Mouse (Mus musculus): ENCODE measurements at regions not wholly inside any gene's neighbourhood (a gene's known extent, or its start where the extent isn't known, plus 50 kb on each side); places are given as distances from the start of the nearest gene placed in this dataset.
A peak's percentile ranks its signal among the peaks of the same experiment; 100 is the strongest.
"Not testable (repeated sequence)": the region's sequence is repeated elsewhere in the genome, so short reads cannot be mapped to it uniquely, and the experiment has no call there.

DNA sequence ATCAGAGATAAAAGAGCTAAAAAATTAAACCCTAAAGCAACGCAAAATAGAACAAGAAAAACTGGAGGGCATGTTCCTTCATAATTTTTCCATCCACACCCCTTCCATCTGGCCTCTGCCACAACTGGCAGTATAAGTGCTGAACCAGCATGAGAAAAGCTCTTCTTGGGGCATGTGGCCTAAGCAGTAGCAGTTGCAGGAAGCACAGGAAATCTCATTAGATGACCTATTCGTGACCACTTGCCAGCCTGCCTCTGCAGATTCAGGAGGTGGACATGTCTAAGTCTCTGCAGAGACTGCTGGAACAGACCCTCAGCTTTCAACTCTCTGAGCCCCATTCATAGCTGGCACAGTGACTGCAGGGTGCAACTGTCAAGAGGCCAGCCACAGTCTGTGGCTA, 116.5 kb upstream of the Teddm2 start:
- no peak for DNase-seq (ENCODE audit: extremely low spot score)

DNA sequence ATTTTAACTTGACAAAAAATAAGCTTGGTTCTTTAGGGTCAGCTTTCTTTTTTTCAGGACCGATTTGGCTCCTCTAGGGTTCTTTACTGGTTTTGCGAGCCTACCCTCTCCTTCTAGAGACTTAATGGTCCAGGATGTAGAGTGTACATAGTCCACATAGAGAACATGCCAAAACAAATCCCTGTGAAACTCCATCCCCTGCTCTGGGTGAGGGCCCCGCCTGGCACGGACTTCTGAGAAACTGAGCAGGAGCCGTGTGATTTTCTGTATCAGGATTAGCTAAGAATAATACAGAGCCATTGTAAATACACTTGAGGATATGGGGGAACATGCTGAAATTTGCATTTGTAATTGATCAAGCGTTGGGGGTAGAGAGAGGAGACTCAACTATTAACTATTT, 118.2 kb upstream of the Teddm2 start:
- no peak for DNase-seq (ENCODE audit: extremely low spot score)

DNA sequence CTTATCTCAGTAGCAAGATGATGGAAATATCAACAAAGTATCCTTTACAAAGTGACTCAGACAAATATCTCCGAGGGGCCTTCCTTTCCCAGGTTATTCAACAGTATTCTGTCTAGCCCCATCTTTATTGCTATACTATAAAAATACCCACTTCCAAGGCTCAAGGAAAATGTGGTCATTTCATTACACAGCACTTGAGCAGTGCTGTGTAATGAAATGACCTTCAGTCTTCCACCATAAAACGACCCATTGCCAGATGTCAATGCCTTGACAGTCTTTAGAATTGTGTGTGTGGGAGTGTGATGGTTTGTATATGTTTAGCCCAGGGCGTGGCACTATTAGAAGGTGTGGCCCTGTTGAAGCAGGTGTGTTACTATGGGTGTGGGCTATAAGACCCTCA, 124.3 kb upstream of the Teddm2 start:
- DNase-seq (ENCODE audit: extremely low spot score) = no peak

DNA sequence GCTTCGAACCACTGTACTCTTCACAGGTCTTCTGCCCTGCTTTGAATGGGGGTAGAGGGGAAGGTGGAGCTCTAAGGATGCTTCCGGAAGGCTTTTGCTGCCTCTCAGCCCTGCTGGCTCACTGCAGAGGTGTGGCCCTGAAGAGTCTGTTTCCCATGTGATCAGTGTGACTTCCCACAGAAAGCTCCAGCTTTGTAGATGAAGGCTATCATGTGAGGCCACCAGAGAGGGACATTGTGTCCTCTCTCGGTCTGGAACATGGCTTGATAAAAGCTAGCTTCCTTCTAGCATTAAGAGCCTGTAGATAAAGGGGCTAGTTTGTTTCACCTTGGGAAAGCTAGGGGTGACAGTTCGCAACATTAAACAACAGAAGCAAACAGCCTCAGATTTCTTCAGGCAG, 127.3 kb upstream of the Teddm2 start:
- DNase-seq (ENCODE audit: extremely low spot score) = no peak

DNA sequence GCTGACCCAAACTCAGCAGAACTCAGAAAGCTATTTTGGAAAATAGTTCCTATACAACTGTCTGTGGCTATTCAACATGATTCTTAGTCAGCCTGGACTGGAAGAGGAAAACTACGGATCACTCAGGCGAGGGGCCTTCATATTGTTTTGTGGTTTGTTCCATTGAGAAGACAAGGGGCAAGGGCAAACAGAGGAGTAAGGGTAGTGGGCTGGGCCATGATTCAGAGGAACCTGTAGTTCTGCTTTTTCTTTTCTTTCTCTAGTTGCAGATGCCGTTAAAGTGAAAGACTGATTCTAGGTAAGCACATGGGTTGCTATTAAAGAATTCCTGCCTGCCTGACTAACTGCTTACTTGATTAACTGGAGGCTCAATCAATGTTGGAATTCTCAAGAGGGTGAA, 129.8 kb upstream of the Teddm2 start:
- no peak for DNase-seq (ENCODE audit: extremely low spot score)

DNA sequence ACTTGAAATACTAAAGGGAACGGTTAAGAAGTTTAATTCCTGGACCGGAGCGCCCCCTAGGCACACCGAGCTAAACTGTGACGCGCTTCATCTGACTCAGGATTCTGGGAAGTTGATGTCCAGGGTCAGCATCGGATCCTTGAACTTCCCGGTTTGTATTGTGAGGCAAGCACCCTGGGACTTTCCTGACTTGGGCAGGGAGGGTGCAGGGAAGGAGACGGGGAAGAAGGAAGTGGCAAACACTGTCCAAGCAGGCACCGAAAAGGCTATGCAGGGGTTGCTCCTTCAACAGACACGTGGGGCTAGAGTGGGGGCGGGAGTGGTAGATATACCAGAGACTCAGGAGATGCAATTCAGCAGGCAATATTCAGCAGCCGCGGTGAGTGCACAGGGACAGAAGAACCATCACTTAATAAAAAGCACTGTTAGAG, 132.7 kb upstream of the Teddm2 start:
- peak; percentile 71 for DNase-seq (ENCODE audit: extremely low spot score)

DNA sequence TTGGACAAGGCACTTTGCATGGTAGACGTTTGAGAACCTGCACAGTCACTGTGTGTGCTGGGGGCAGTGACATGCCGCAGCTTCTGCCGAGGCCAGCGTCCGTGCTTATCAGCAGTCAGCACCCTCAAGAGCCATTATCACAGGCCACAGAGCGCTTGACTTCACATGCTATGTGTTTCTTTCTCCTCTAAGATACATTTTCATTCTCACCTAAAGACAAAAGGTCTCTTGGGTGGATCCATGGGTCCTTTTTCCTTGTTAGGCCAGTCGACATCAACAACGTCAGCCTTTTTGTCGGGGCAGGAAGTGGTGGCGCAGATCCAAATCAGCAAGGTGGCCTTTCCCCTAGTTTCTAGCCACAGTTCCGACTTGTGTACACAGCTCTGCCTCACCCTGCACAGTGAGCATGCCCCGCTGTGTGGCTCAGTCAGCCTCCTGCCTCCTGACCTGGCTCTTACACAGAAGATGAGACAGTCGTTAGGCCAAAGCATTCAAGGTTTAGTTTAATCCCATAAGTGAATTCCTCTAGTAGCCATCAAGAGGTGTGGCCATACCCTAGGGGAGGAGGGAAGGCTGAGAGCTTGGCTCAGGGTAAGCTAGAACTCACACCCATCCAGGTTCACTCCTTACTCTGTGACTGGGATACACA, 134.1 kb upstream of the Teddm2 start:
- DNase-seq (ENCODE audit: extremely low spot score) = no peak

DNA sequence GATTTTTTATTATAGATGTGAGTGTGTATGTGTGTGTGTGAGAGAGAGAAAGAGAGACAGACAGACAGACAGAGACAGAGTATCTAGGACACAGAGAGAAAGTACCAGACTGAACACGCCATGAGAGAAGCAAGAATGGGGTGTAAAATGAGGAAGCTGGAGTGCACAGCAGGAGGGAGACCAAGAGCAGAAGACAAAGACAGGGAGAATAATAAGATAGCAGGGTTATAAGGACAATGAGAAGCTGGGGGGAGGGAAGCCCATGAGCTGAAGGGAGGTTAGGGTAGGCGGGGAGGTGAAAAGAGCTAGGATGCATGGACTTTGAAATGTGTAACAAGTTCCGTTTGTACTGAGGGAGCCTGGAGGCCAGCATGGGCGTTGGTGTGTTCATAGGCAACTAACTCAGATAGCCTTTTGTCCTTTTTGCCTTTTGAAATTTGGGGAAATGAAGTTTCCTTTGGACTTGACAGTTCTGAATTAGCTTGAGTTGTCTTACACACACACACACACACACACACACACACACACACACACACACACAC, 136.8 kb upstream of the Teddm2 start:
- DNase-seq (ENCODE audit: extremely low spot score) = no peak

DNA sequence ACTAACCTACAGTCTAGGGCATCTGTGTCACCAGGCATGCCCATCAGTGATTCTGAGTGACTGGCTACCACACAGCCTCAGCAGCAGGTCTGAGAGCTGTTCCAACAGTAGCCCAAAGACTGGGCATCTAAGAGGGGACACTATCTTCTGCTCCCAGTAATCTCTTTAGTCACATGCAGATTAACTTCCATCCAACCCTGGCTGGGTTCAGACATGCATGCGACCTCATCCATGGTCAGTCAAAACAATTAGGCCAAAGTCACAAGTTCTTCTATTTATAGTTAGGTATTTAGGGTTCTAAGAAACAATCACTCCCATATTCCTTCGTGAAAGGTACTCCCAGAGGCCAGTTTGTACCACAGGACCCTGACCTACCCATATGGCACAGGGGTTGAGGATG, 138.2 kb upstream of the Teddm2 start:
- no peak for DNase-seq (ENCODE audit: extremely low spot score)

DNA sequence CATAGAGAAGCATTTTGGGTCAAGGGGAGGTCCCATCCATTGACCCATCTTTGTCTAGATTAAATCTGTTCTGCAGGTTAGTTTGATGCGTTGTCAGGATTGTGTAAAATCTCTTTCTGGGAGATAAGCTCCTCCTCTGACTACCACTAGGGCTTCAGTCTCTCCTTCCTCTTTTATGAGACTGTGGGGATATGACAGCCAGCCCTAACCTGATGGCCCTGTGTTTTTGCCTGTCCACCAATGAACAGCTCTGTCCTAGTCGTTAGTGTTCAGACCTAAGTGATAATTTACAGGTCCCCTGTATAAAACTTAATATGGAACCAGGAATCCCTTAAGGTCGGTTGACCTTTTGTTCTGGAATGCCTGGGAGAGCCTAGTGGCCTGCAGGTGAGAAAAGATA, 140.9 kb upstream of the Teddm2 start:
- DNase-seq (ENCODE audit: extremely low spot score) = no peak

DNA sequence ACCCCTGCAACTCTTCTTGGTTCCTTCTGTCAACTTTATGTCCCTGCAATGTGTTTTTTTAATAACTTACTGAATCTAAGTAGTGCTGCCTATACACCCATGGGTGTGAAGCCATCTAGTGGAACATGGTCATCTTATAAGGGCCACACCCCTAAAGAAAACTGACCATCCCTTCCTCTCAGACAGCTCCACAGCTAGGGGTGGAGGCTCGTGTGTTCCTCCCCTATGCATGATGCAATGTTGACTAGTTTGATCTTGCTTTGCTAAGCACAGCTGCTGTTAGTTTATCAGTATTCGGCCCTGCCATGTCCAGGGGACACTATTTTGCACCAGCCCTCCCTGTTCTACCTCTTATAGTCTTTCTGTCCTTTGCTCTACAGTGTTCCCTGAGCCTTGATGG, 142.9 kb upstream of the Teddm2 start:
- DNase-seq (ENCODE audit: extremely low spot score) = no peak

DNA sequence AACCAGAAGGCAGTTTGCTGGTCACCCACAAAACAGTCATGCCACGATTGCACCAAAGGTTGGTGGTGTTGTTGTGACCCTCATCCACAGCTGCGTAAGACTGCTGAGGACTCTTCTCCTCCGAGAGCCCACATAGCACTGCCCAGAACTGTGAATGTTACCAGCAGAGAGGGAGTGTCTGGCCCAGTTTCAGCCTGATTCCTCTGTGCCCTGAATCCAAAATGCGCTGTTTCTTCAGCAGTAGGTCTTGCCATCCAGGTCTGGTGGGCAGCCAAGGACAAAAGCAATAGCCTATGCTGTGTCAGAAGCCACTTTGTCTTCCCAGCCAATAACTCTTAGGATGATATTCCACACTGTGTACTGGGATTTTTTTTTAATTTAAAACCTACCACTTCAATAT, 144.7 kb upstream of the Teddm2 start:
- no peak for DNase-seq (ENCODE audit: extremely low spot score)

DNA sequence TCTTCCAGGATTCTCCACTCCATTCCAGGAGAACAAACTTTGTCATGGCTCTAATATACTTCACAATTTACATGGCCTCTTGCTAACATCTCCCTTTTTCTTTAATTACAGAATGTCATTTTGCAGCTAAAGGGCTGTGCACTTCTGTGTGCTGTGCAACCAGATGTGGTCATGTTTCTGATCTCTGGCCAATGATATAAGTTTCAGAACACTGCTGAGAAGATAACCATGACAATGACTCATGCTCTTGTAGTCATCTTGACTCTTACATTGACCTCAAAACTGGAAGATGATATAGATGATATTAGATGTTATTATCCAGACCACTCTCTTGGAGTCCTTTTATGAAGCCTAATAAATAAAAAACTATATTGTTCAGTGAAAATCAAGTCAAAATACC, 145.9 kb upstream of the Teddm2 start:
- no peak for DNase-seq (ENCODE audit: extremely low spot score)

DNA sequence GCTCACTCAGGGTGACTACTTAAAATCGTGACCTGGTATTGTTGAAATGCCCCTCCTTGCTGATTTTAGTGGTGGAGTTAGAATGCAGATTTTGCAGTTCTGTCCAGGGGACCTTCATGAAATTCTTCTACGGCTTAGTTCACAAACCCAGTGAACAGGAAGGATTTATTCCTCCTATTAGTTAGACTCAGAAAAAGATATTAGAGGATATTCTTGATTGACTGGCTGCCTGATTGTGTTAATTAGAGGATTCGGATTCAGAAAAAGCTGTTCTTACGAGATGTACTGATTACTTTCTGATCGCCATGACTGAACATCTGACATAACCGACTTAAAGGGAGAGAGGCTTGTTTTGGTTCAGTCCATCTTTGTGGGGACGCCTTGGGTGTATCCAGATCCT, 147.3 kb upstream of the Zfp648 start:
- no peak for DNase-seq (ENCODE audit: extremely low spot score)

DNA sequence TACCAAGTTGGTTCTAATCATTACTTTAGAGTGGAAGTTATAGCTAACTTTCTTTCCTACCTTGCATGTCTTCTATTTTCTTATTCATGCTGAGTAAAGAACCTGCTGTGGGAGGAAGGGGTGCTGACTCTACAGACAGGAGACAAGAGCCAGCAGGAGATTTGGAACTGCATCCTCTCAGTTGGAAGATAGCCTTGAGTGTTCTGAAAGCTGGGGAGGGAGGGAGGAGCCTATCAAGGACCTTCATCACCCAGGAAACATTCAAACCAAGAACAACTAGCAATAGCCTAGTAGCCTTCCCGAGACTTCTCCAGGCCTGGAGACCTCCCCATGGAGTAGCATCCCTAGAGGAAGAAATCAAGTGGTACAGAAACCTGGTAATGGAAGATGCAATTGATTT, 146.1 kb upstream of the Zfp648 start:
- DNase-seq (ENCODE audit: extremely low spot score) = no peak

DNA sequence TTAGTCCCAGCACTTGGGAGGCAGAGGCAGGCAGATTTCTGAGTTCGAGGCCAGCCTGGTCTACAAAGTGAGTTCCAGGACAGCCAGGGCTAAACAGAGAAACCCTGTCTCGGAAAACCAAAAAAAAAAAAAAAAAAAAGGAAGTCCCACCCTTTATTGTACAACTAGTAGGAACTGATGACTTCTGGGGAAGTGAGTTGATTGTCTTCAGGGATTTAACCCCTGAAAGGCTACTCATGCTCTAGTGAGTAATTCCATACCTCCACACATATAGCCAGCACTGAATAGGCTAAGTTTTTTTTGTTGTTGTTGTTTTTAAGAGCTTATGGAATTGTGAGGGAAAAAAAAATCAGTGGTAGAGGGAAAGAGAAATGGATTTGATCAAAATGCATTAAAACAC, 139.6 kb upstream of the Zfp648 start:
- not testable (repeated sequence) for DNase-seq (ENCODE audit: extremely low spot score)

DNA sequence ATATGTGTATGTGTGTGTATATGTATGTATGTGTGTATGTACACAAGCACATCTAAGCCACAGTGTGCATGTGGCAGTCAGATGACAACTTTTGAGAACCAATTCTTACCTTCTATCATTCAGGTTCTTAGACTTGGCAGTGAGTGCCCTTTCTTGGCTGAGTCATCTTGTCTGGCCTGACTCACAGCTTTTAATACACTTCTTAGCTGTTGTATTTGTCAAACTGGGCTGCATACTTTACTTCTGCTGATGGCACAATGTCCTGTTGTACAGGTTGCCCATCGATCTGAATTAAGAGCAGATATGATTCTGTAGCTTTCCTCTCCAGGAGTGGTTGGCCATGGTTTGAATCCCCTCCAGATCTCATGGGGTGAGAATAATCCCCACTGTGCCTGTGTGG, 139.1 kb upstream of the Zfp648 start:
- DNase-seq (ENCODE audit: extremely low spot score) = no peak

DNA sequence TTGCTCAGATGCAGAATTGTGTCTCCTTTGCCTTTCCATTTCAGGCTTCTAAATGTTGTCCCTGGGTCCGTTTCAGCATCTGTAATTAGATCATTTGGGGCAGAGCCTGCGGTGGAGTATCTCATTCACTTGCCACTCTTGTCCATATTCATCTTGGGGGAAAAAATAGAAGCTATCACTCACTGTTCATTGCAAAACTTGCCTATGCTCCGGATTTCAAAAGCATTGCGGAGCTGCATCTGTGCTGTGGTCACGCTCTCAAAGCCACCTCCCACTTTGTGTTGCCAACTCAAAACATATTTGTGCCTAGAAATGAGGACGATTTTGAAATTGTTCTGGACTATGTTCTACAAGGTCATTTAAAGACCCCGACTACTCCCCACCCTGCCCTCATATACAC, 138.3 kb upstream of the Zfp648 start:
- no peak for DNase-seq (ENCODE audit: extremely low spot score)

DNA sequence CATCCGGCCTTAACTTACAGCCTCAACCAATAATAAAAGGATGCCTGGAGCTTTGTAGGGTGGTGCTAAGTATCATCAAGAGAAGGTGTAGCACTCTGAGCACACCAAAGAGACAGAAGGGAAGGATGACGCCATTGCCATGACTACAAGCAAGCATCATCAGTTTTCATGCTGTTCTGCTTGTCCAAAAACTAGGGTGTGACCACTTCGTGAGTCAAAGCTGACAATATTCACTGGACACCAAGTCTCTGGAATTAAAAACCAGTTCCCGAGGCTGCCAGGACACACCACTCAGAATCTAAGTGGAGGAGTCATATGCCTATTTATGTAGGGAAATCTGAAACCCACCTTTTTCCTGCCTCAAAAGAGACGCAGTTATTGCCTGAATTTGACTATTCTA, 136.4 kb upstream of the Zfp648 start:
- DNase-seq (ENCODE audit: extremely low spot score) = no peak

DNA sequence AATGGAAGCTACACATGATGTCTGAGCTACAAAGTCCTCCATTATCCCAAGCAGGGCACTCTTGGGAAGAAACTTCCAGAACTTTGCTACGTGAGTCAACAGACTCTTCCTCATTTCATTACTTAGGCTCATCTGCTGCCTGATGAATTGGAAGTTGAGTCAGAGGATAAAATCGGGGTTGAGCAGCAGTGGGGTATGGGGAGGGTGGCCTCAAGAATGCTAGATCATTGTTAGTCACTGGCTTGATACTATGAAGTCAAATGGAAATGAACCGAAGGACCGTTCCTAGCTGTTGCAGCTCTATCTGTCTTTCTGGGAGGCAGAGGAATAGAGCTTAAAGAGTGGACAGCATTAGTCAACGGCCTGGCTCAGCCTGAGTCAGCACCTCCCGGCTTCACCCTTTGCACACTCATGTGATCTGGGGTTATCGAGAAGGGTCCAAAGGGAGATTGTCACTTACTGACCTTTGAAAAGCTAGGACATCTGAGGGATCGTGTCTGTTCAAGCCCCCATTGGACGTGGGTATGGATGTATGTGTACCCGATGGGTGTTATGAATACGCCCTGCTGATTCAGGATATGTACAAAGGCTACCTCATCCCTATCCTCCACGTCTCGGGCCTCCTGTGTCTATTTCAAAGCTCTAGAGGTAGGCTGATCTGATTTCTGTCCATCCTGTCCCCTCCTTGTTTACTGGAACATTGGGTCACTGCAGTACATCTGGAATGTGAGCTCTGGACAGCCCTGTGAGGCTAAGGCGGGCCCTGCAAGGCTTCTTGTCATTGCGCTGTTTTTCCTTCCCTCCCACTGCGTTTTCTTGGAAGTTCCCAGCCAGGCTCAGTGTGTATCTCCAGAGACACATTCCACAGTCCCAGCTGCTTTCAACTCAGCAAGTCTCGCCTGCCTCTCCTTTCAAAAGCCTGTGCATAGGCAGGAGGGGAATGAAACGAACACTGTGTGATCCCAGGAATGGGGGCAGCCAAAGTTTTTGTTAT, 135.4 kb upstream of the Zfp648 start:
- DNase-seq (ENCODE audit: extremely low spot score) = no peak

DNA sequence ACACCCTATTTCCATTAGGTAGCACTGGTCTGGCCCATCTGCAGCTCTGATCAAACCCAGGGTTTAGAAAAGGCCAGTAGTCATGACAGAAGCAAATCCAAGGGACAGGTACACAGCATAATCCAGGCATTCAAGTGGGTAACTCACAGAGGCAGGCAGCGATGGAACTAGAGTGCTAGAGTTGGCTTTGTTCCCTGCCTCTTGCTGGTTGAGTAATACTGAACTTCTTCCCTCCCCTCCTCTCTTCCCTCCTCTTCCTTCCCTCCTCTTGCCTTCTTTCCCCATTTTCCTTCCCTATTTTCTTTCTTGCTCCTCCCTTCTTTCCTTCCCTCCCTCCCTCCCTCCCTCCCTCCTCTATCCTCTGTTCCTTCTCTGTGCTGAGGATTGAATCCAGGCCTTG, 133.1 kb upstream of the Zfp648 start:
- no peak for DNase-seq (ENCODE audit: extremely low spot score)

DNA sequence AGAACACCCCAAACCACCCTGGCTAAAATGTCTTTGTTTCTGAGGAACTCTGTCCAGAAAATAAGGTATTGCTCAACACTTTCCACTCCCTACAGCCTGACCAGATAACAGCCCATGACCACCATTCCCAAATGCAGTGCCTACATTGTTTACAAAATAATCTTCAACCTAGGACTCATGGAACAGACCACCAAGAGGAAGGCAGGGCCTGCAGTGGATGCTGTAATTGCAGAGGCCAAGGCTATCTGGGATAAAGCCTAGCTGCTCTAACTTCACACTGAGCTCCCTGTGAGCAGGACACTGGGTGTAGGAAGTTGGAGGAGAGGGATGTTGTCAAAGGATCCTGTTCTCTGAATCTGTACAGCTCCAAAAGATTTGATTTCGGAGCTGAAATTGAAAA, 126.7 kb upstream of the Zfp648 start:
- DNase-seq (ENCODE audit: extremely low spot score) = no peak
